Mouse (Mus musculus): ENCODE measurements around the gene Zfp444. TPM values are rescaled to one million over a fixed set of nuclear protein-coding genes. Genes with fewer than 3 reads are reported as not detected.

Zfp444 gene
- total RNA-seq, 1 experiment from 2014 or later = 12.8 TPM

Other genes starting within 250 kb of the Zfp444 start
- gene Vmn1r65, start 161.2 kb upstream of the Zfp444 start, total RNA-seq (2017) = not detected in 2 replicates
- gene Nlrp4c, start 127.1 kb upstream of the Zfp444 start, total RNA-seq (2017) = not detected in 2 replicates
- gene Zfp787, start 16.2 kb upstream of the Zfp444 start, total RNA-seq (2017) = 26.8 and 31.2 TPM in 2 replicates
- gene Galp, start 24.9 kb downstream of the Zfp444 start, total RNA-seq (2017) = not detected in 2 replicates
- gene Zscan5b, start 50.1 kb downstream of the Zfp444 start, total RNA-seq (2017) = not detected in 2 replicates
- not detected in 2 replicates for gene Epp13, start 80.5 kb downstream of the Zfp444 start, total RNA-seq (2017)
- gene Zfp667, start 114.4 kb downstream of the Zfp444 start, total RNA-seq (2017) = 6.8 and 15.9 TPM in 2 replicates
- 4.4 and 5.0 TPM in 2 replicates for gene Zfp583, start 159.1 kb downstream of the Zfp444 start, total RNA-seq (2017)
- 1.8 TPM in 2 replicates for gene Gm3854, start 171.5 kb downstream of the Zfp444 start, total RNA-seq (2017)
- gene Zfp78, start 191.1 kb downstream of the Zfp444 start, total RNA-seq (2017) = 6.7 and 11.2 TPM in 2 replicates
- 7.3 and 7.4 TPM in 2 replicates for gene Zfp28, start 211.1 kb downstream of the Zfp444 start, total RNA-seq (2017)
- gene Smim17, start 226.5 kb downstream of the Zfp444 start, total RNA-seq (2017) = not detected in 2 replicates
- gene Gm20715, start 238.1 kb downstream of the Zfp444 start, total RNA-seq (2017) = not detected in 2 replicates

Data from hematopoietic stem cell, adult 5-6 weeks (primary cell).